In genomic region chr7:132627448-132627847, GRCm38 (mm10) we compare ENCODE assay signal across 32 mouse cellular contexts. TPM values are rescaled to one million over a fixed set of nuclear protein-coding genes. Genes with fewer than 3 reads are reported as not detected.
DNase-seq lines count a peak whose midpoint lies in the region; ATAC-seq and TF ChIP-seq lines count a peak whose summit lies in the region.
"Had no signal": no experiment of that assay in that cellular context is flagged by ENCODE, and none has a peak within 500 bp of the region (broad histone marks: within the 10 kb centered on the region; RNA-seq: fewer than 3 reads in every experiment).

No protein-coding gene starts in this region.

- dilution Hi-C loops in CH12.LX (cut with MboI; ENCODE audit: extremely low pct_ligation_motif_present, extremely low pct_unique_long_range_greater_than_20kb, low sequenced_read_pairs): no loop called here

- no peak overlapping the region for H3K4me3 ChIP-seq in CH12.LX (replicated peaks in 1 of 3; ENCODE audit: low read depth in 2 of 3, low read length in 2 of 3, poor library complexity in 1 of 3)
- no peak overlapping the region for H3K4me3 ChIP-seq in heart, embryonic 12.5 days
- H3K4me3 ChIP-seq in forebrain, embryonic 15.5 days: no peak overlapping the region
- no peak overlapping the region for H3K4me3 ChIP-seq in intestine, embryonic 15.5 days (replicated peaks)
- H3K4me3 ChIP-seq: forebrain, embryonic 13.5 days; limb, embryonic 12.5 days; liver, embryonic 12.5 days; megakaryocyte, embryonic 14.5 days; neural tube, embryonic 12.5 days; stomach, embryonic 15.5 days had no signal

- TF ChIP-seq RAD21 in CH12.LX (IDR thresholded peaks at IDR 0.05; ENCODE audit: low read depth, low read length): no peak

- peaks cover 11 to 31% of the 10 kb centered on the region in 2 experiments for H3K4me1 ChIP-seq in CH12.LX (ENCODE audit: control insufficient read depth in 1 of 2, insufficient read depth in 2 of 2)
- H3K4me1 ChIP-seq in heart, embryonic 12.5 days (replicated peaks): peaks cover 16% of the 10 kb centered on the region
- H3K4me1 ChIP-seq in forebrain, embryonic 15.5 days: peaks cover 4% of the 10 kb centered on the region; the same call in 1 of the 2 replicates
- no peaks in the 10 kb centered on the region for H3K4me1 ChIP-seq in intestine, embryonic 15.5 days (replicated peaks)
- H3K4me1 ChIP-seq: limb, embryonic 12.5 days; liver, embryonic 12.5 days; neural tube, embryonic 12.5 days; stomach, embryonic 15.5 days had no signal

- intact Hi-C loops in heart, postnatal 10 days (cut with DNase I): no loop called here

- in situ Hi-C loops in CH12.LX (cut with MboI; ENCODE audit: low pct_ligation_motif_present, low pct_unique_long_range_greater_than_20kb, low sequenced_read_pairs): no loop called here

- DNase-seq in CH12.LX (ENCODE audit: extremely low read depth): no peak
- peak; percentile 63 to 72 for DNase-seq in heart, adult 18-20 months
- DNase-seq in heart, postnatal 10 days: peak; percentile 67 to 73
- no peak for DNase-seq in embryo, embryonic 11 days
- DNase-seq: adrenal gland, postnatal 25 days; B cell, adult 2 months; cerebellum, adult 8-10 months; cerebellum, postnatal 36 days; gastrocnemius, postnatal 14 days; kidney, adult 2 months; lung, adult 18-20 months; midbrain, embryonic 14.5 days; retina, postnatal 1 day; right cerebral cortex, postnatal 25 days; thymus, postnatal 36 days had no signal

- no peaks in the 10 kb centered on the region for H3K9me3 ChIP-seq in CH12.LX (replicated peaks; ENCODE audit: low read length)
- H3K9me3 ChIP-seq in heart, embryonic 12.5 days (replicated peaks): no peaks in the 10 kb centered on the region
- no peaks in the 10 kb centered on the region for H3K9me3 ChIP-seq in forebrain, embryonic 15.5 days
- no peaks in the 10 kb centered on the region for H3K9me3 ChIP-seq in intestine, embryonic 15.5 days
- H3K9me3 ChIP-seq: forebrain, embryonic 13.5 days; limb, embryonic 12.5 days; liver, embryonic 12.5 days; megakaryocyte, embryonic 14.5 days; neural tube, embryonic 12.5 days; stomach, embryonic 15.5 days had no signal

- H3K27ac ChIP-seq in CH12.LX (ENCODE audit: insufficient read depth, low read depth): no peak overlapping the region
- H3K27ac ChIP-seq in heart, embryonic 12.5 days (ENCODE audit: poor library complexity, severe bottlenecking): peak overlapping the region; percentile 67
- no peak overlapping the region for H3K27ac ChIP-seq in forebrain, embryonic 15.5 days (replicated peaks)
- H3K27ac ChIP-seq in intestine, embryonic 15.5 days: no peak overlapping the region
- H3K27ac ChIP-seq: forebrain, embryonic 13.5 days; hindbrain, embryonic 14.5 days; kidney, postnatal 0 days; limb, embryonic 12.5 days; liver, embryonic 12.5 days; neural tube, embryonic 12.5 days; stomach, embryonic 15.5 days had no signal

- no peak for TF ChIP-seq EP300 in CH12.LX (IDR thresholded peaks at IDR 0.05; ENCODE audit: low read length)

- 56% methylated on average over 3 of the region's 3 CpGs for WGBS in heart, embryonic 12.5 days
- 92% methylated on average over 3 of the region's 3 CpGs for whole genome bisulfite sequencing in forebrain, embryonic 15.5 days
- 80% methylated on average over 3 of the region's 3 CpGs for WGBS in intestine, embryonic 15.5 days

- H3K36me3 ChIP-seq in CH12.LX (replicated peaks in 1 of 2; ENCODE audit: control insufficient read depth in 1 of 2, insufficient read depth in 1 of 2, low read length in 1 of 2): peaks cover 0 to 2% of the 10 kb centered on the region in 2 experiments
- H3K36me3 ChIP-seq in heart, embryonic 12.5 days: no peaks in the 10 kb centered on the region
- no peaks in the 10 kb centered on the region for H3K36me3 ChIP-seq in forebrain, embryonic 15.5 days
- no peaks in the 10 kb centered on the region for H3K36me3 ChIP-seq in intestine, embryonic 15.5 days
- H3K36me3 ChIP-seq: limb, embryonic 12.5 days; liver, embryonic 12.5 days; neural tube, embryonic 12.5 days; stomach, embryonic 15.5 days had no signal

- H3K27me3 ChIP-seq in CH12.LX (replicated peaks): no peaks in the 10 kb centered on the region
- no peaks in the 10 kb centered on the region for H3K27me3 ChIP-seq in heart, embryonic 12.5 days (replicated peaks)
- H3K27me3 ChIP-seq in forebrain, embryonic 15.5 days: no peaks in the 10 kb centered on the region
- no peaks in the 10 kb centered on the region for H3K27me3 ChIP-seq in intestine, embryonic 15.5 days (replicated peaks)
- H3K27me3 ChIP-seq: limb, embryonic 12.5 days; neural tube, embryonic 12.5 days; stomach, embryonic 15.5 days had no signal

- no peaks in the 10 kb centered on the region for H3K79me2 ChIP-seq in CH12.LX (replicated peaks; ENCODE audit: control insufficient read depth, extremely low read depth, insufficient read depth, poor library complexity, severe bottlenecking)

- ATAC-seq in heart, embryonic 12.5 days (ENCODE audit: insufficient number of reproducible peaks, low FRiP score): 0 out of 2 replicates have a peak, but pooled peaks have one; percentile 35
- ATAC-seq in forebrain, embryonic 15.5 days (replicated peaks): no peak
- no peak for ATAC-seq in intestine, embryonic 15.5 days
- ATAC-seq: forebrain, embryonic 13.5 days; inflammation-experienced regulatory T-cells, adult 6 months; liver, embryonic 12.5 days had no signal

- TF ChIP-seq POLR2A in CH12.LX (IDR thresholded peaks at IDR 0.05; ENCODE audit: low read depth, low read length): no peak

- no peak overlapping the region for H3K9ac ChIP-seq in CH12.LX (ENCODE audit: insufficient read depth, low read depth)
- no peak overlapping the region for H3K9ac ChIP-seq in heart, embryonic 12.5 days
- no peak overlapping the region for H3K9ac ChIP-seq in forebrain, embryonic 15.5 days (replicated peaks)
- no peak overlapping the region for H3K9ac ChIP-seq in intestine, embryonic 15.5 days
- H3K9ac ChIP-seq: forebrain, embryonic 13.5 days; hindbrain, embryonic 14.5 days; limb, embryonic 12.5 days; liver, embryonic 12.5 days; neural tube, embryonic 12.5 days; stomach, embryonic 15.5 days had no signal

- H3K4me2 ChIP-seq in CH12.LX (ENCODE audit: insufficient read depth, low read depth, poor library complexity, severe bottlenecking): no peak overlapping the region
- no peak overlapping the region for H3K4me2 ChIP-seq in heart, embryonic 12.5 days
- no peak overlapping the region for H3K4me2 ChIP-seq in forebrain, embryonic 15.5 days (replicated peaks)
- H3K4me2 ChIP-seq in intestine, embryonic 15.5 days (replicated peaks): no peak overlapping the region
- H3K4me2 ChIP-seq: forebrain, embryonic 13.5 days; hindbrain, embryonic 14.5 days; limb, embryonic 12.5 days; liver, embryonic 12.5 days; neural tube, embryonic 12.5 days; stomach, embryonic 15.5 days had no signal

- no peak for TF ChIP-seq CTCF in CH12.LX (conservative IDR thresholded peaks at IDR 0.05 in 1 of 2, IDR thresholded peaks at IDR 0.05 in 1 of 2; ENCODE audit: low read depth in 2 of 2, low read length in 2 of 2)

TF ChIP-seq in CH12.LX, 34 proteins besides CTCF, POLR2A, EP300 and RAD21:
- TF ChIP-seq BHLHE40 (IDR thresholded peaks at IDR 0.05; ENCODE audit: low read depth, low read length) (0 out of 2 replicates have a peak, but pooled peaks have one; percentile 19), MAZ (IDR thresholded peaks at IDR 0.05; ENCODE audit: low read depth, low read length) (no peak)

RNA-seq across cellular contexts. Expression of gene Lhpp, which starts 17.0 kb away (rescaled TPM):
- total RNA-seq in CH12.LX (2012; rRNA removed) (7.8 and 9.2 TPM in 2 replicates), CH12.LX (2014; rRNA removed) (13.8 and 14.6 TPM in 2 replicates)
- polyA plus RNA-seq in CH12.LX (2012; ENCODE audit: insufficient read length, low read depth): 15.4 and 16.5 TPM in 2 replicates
- 10 to 100 TPM; 14.3 to 16.4 TPM for total RNA-seq in heart, adult 18-20 months (2021)
- polyA plus RNA-seq in heart, embryonic 12.5 days (2016; fragmentation: Nextera tagmentation; extraction: Ambion mirVana): 23.5 and 23.6 TPM in 2 replicates
- 10 to 100 TPM; 18.0 to 18.4 TPM for total RNA-seq in heart, postnatal 10 days (2021)
- 23.1 and 25.7 TPM in 2 replicates for polyA plus RNA-seq in forebrain, embryonic 15.5 days (2015; fragmentation: Nextera tagmentation; extraction: Ambion mirVana)
- polyA plus RNA-seq in intestine, embryonic 15.5 days (2015; fragmentation: Nextera tagmentation; extraction: Ambion mirVana): 40.4 and 41.5 TPM in 2 replicates

RNA-seq across cellular contexts. Expression of gene Nkx1-2, which starts 28.0 kb away (rescaled TPM):
- total RNA-seq in CH12.LX (2012; rRNA removed) (0.04 TPM in 1 of 2 replicates, not detected in the other), CH12.LX (2014; rRNA removed) (not detected in 2 replicates)
- not detected in 2 replicates for polyA plus RNA-seq in CH12.LX (2012; ENCODE audit: insufficient read length, low read depth)
- total RNA-seq in heart, adult 18-20 months (2021): not detected
- not detected in 2 replicates for polyA plus RNA-seq in heart, embryonic 12.5 days (2016; fragmentation: Nextera tagmentation; extraction: Ambion mirVana)
- total RNA-seq in heart, postnatal 10 days (2021): not detected
- 0.05 TPM in 1 of 2 replicates, not detected in the other for polyA plus RNA-seq in forebrain, embryonic 15.5 days (2015; fragmentation: Nextera tagmentation; extraction: Ambion mirVana)
- polyA plus RNA-seq in intestine, embryonic 15.5 days (2015; fragmentation: Nextera tagmentation; extraction: Ambion mirVana): 0.75 and 0.82 TPM in 2 replicates
- total RNA-seq: adrenal gland, postnatal 25 days; gastrocnemius, postnatal 14 days; heart, postnatal 36 days; layer of hippocampus, adult 18-20 months; layer of hippocampus, postnatal 14 days; left cerebral cortex, postnatal 14 days had no signal
- polyA plus RNA-seq: embryonic facial prominence, embryonic 14.5 days; inflammation-experienced regulatory T-cells, adult 6 months; kidney, adult 2 months; limb, embryonic 12.5 days; liver, embryonic 12.5 days had no signal

RNA-seq across cellular contexts. Expression of gene Oat, which starts 51.2 kb away (rescaled TPM):
- total RNA-seq in CH12.LX (2012; rRNA removed) (104 and 114 TPM in 2 replicates), CH12.LX (2014; rRNA removed) (202 and 204 TPM in 2 replicates)
- polyA plus RNA-seq in CH12.LX (2012; ENCODE audit: insufficient read length, low read depth): 79.5 and 87.6 TPM in 2 replicates
- 100 to 1,000 TPM; 174 to 186 TPM for total RNA-seq in heart, adult 18-20 months (2021)
- polyA plus RNA-seq in heart, embryonic 12.5 days (2016; fragmentation: Nextera tagmentation; extraction: Ambion mirVana): 161 and 163 TPM in 2 replicates
- 100 to 1,000 TPM; 116 to 121 TPM for total RNA-seq in heart, postnatal 10 days (2021)
- 118 TPM in 2 replicates for polyA plus RNA-seq in forebrain, embryonic 15.5 days (2015; fragmentation: Nextera tagmentation; extraction: Ambion mirVana)
- 1,488 and 1,505 TPM in 2 replicates for polyA plus RNA-seq in intestine, embryonic 15.5 days (2015; fragmentation: Nextera tagmentation; extraction: Ambion mirVana)

Comparison
In these comparisons a context has a peak if more than half of its experiments do, and no peak if none do; other contexts are left out.
1. DNase-seq: peak in heart, adult 18-20 months (2 of 2) and heart, postnatal 10 days (2 of 2); none in CH12.LX (single experiment) and embryo, embryonic 11 days (single experiment).